Mouse (Mus musculus) fat pad, adult 2 months (tissue): ENCODE results near the gene Slc8a2.

Experiments
- DNase-seq: peaks from one replicate; pipeline ENCODE4 v3.0.0-alpha.2; 2011; ENCODE audit warnings: low read depth, low spot score; ENCODE audit errors: extremely low read depth

Slc8a2 gene

GRCm38 (mm10) chr7:16120262-16120600 is 9.4 kb upstream of the Slc8a2 start:
- no peak for DNase-seq

- no peak for DNase-seq
These were observed 3.8 kb upstream of the Slc8a2 start for GRCm38 (mm10) chr7:16125829-16126228.

- no peak for DNase-seq
These were observed 1.3 kb upstream of the Slc8a2 start for GRCm38 (mm10) chr7:16128344-16128743.

- no peak for DNase-seq
These were observed 727 bp upstream of the Slc8a2 start for GRCm38 (mm10) chr7:16128899-16129298.

GRCm38 (mm10) chr7:16129846-16130691 is 443 bp downstream of the Slc8a2 start:
- no peak for DNase-seq

- DNase-seq: no peak
These were observed 1.5 kb downstream of the Slc8a2 start for GRCm38 (mm10) chr7:16130956-16131634.

GRCm38 (mm10) chr7:16132161-16132581 is 2.5 kb downstream of the Slc8a2 start:
- no peak for DNase-seq

GRCm38 (mm10) chr7:16132926-16133325 is 3.3 kb downstream of the Slc8a2 start:
- DNase-seq: no peak

- DNase-seq: no peak
These were observed 4.1 kb downstream of the Slc8a2 start for GRCm38 (mm10) chr7:16133691-16134090.

GRCm38 (mm10) chr7:16134951-16135392 is 5.3 kb downstream of the Slc8a2 start:
- DNase-seq: no peak

- no peak for DNase-seq
These were observed 17.1 kb downstream of the Slc8a2 start for GRCm38 (mm10) chr7:16146489-16147410.

GRCm38 (mm10) chr7:16147643-16148042 is 18.0 kb downstream of the Slc8a2 start:
- DNase-seq: no peak

GRCm38 (mm10) chr7:16149241-16149640 is 19.6 kb downstream of the Slc8a2 start:
- DNase-seq: peak; percentile 18

- no peak for DNase-seq
These were observed 20.8 kb downstream of the Slc8a2 start for GRCm38 (mm10) chr7:16150191-16151145.

GRCm38 (mm10) chr7:16153522-16153921 is 23.9 kb downstream of the Slc8a2 start:
- DNase-seq: no peak

GRCm38 (mm10) chr7:16155132-16155872 is 25.7 kb downstream of the Slc8a2 start:
- peak; percentile 28 for DNase-seq

- DNase-seq: no peak
These were observed 26.6 kb downstream of the Slc8a2 start for GRCm38 (mm10) chr7:16156105-16156714.

GRCm38 (mm10) chr7:16158735-16159134 is 29.1 kb downstream of the Slc8a2 start:
- DNase-seq: no peak

GRCm38 (mm10) chr7:16160702-16161101 is 31.1 kb downstream of the Slc8a2 start:
- DNase-seq: no peak
